18 mouse cellular contexts compared by ENCODE assay signal in genomic region chr17:56212676-56213075, GRCm38 (mm10). TPM values are rescaled to one million over a fixed set of nuclear protein-coding genes. Genes with fewer than 3 reads are reported as not detected.
A peak's percentile ranks its signal among the peaks of the same experiment; 100 is the strongest.
DNase-seq lines count a peak whose midpoint lies in the region; ATAC-seq and TF ChIP-seq lines count a peak whose summit lies in the region.
"Had no signal": no experiment of that assay in that cellular context is flagged by ENCODE, and none has a peak within 500 bp of the region (broad histone marks: within the 10 kb centered on the region; RNA-seq: fewer than 3 reads in every experiment).

No protein-coding gene starts in this region.

- H3K27ac ChIP-seq in midbrain, postnatal 0 days (ENCODE audit: low read depth, low read length) = 0 out of 2 replicates have a peak overlapping the region, but pooled peaks have one; percentile 3
- no peak overlapping the region for H3K27ac ChIP-seq in midbrain, embryonic 16.5 days (ENCODE audit: low read length)
- 0 out of 2 replicates have a peak overlapping the region, but pooled peaks have one; percentile 48 for H3K27ac ChIP-seq in liver, embryonic 11.5 days (ENCODE audit: low read depth, low read length)
- peak overlapping the region; percentile 42 for H3K27ac ChIP-seq in lung, embryonic 15.5 days
- peak overlapping the region; percentile 44; the same call in 1 of the 2 replicates for H3K27ac ChIP-seq in stomach, embryonic 15.5 days
- H3K27ac ChIP-seq: heart, embryonic 13.5 days; layer of hippocampus, adult 2 months; neural tube, embryonic 12.5 days had no signal

- H3K4me1 ChIP-seq in midbrain, postnatal 0 days (ENCODE audit: insufficient read depth, low read length) = peaks cover 12% of the 10 kb centered on the region
- H3K4me1 ChIP-seq in midbrain, embryonic 16.5 days (ENCODE audit: control insufficient read depth, insufficient read depth, low read length) = peaks cover 20% of the 10 kb centered on the region
- peaks cover 20% of the 10 kb centered on the region for H3K4me1 ChIP-seq in liver, embryonic 11.5 days (replicated peaks; ENCODE audit: control insufficient read depth, insufficient read depth, low read length)
- peaks cover 20% of the 10 kb centered on the region for H3K4me1 ChIP-seq in lung, embryonic 15.5 days
- peaks cover 24% of the 10 kb centered on the region for H3K4me1 ChIP-seq in stomach, embryonic 15.5 days

- no peaks in the 10 kb centered on the region for H3K27me3 ChIP-seq in midbrain, postnatal 0 days (ENCODE audit: insufficient read depth, low read length)
- no peaks in the 10 kb centered on the region for H3K27me3 ChIP-seq in midbrain, embryonic 16.5 days (ENCODE audit: control insufficient read depth, insufficient read depth, low read depth, low read length)
- H3K27me3 ChIP-seq in liver, embryonic 11.5 days (replicated peaks; ENCODE audit: control insufficient read depth, insufficient read depth, low read length) = no peaks in the 10 kb centered on the region
- H3K27me3 ChIP-seq in lung, embryonic 15.5 days = no peaks in the 10 kb centered on the region
- H3K27me3 ChIP-seq in stomach, embryonic 15.5 days (replicated peaks) = no peaks in the 10 kb centered on the region
- H3K27me3 ChIP-seq: heart, embryonic 13.5 days; neural tube, embryonic 12.5 days had no signal

- no peaks in the 10 kb centered on the region for H3K9me3 ChIP-seq in midbrain, postnatal 0 days (ENCODE audit: low read length)
- H3K9me3 ChIP-seq in midbrain, embryonic 16.5 days (replicated peaks; ENCODE audit: control insufficient read depth, low read length, poor library complexity, severe bottlenecking) = no peaks in the 10 kb centered on the region
- no peaks in the 10 kb centered on the region for H3K9me3 ChIP-seq in liver, embryonic 11.5 days (ENCODE audit: control insufficient read depth, low read length)
- no peaks in the 10 kb centered on the region for H3K9me3 ChIP-seq in lung, embryonic 15.5 days
- H3K9me3 ChIP-seq in stomach, embryonic 15.5 days = no peaks in the 10 kb centered on the region
- H3K9me3 ChIP-seq: heart, embryonic 13.5 days; neural tube, embryonic 12.5 days had no signal

- H3K9ac ChIP-seq in midbrain, postnatal 0 days (replicated peaks; ENCODE audit: low read length, poor library complexity, severe bottlenecking) = no peak overlapping the region
- H3K9ac ChIP-seq in midbrain, embryonic 16.5 days (ENCODE audit: low read depth, low read length) = no peak overlapping the region
- H3K9ac ChIP-seq in liver, embryonic 11.5 days (ENCODE audit: low read depth, low read length) = no peak overlapping the region
- no peak overlapping the region for H3K9ac ChIP-seq in lung, embryonic 15.5 days
- no peak overlapping the region for H3K9ac ChIP-seq in stomach, embryonic 15.5 days
- H3K9ac ChIP-seq: heart, embryonic 13.5 days; neural tube, embryonic 12.5 days had no signal

- 73% methylated on average over 6 of the region's 6 CpGs for WGBS in midbrain, postnatal 0 days
- WGBS in midbrain, embryonic 16.5 days = 79% methylated on average over 6 of the region's 6 CpGs
- 43% methylated on average over 6 of the region's 6 CpGs for WGBS in liver, embryonic 11.5 days
- 22% methylated on average over 6 of the region's 6 CpGs for WGBS in lung, embryonic 15.5 days
- WGBS in stomach, embryonic 15.5 days = 32% methylated on average over 6 of the region's 6 CpGs

- no peak for ATAC-seq in midbrain, postnatal 0 days (ENCODE audit: low FRiP score)
- ATAC-seq in midbrain, embryonic 16.5 days = no peak
- 0 out of 2 replicates have a peak, but pooled peaks have one; percentile 26 for ATAC-seq in liver, embryonic 11.5 days (replicated peaks; ENCODE audit: low FRiP score)
- no peak for ATAC-seq in lung, embryonic 15.5 days (ENCODE audit: borderline replicate concordance, extremely low read depth, low FRiP score, low TSS enrichment)
- ATAC-seq in stomach, embryonic 15.5 days (ENCODE audit: insufficient read depth, low FRiP score, low read depth) = peak; percentile 79

- no peak for TF ChIP-seq CTCF in midbrain, postnatal 0 days (IDR thresholded peaks at IDR 0.05)

- no peak overlapping the region for H3K4me2 ChIP-seq in midbrain, postnatal 0 days (ENCODE audit: low read depth, low read length, poor library complexity, severe bottlenecking)
- H3K4me2 ChIP-seq in midbrain, embryonic 16.5 days (ENCODE audit: low read length) = no peak overlapping the region
- no peak overlapping the region for H3K4me2 ChIP-seq in liver, embryonic 11.5 days
- H3K4me2 ChIP-seq in lung, embryonic 15.5 days = no peak overlapping the region
- no peak overlapping the region for H3K4me2 ChIP-seq in stomach, embryonic 15.5 days
- H3K4me2 ChIP-seq: heart, embryonic 13.5 days; neural tube, embryonic 12.5 days had no signal

- no peak for DNase-seq in midbrain, postnatal 0 days (ENCODE audit: low spot score)
- no peak for DNase-seq in liver, embryonic 11.5 days (ENCODE audit: low spot score)
- no peak for DNase-seq in testis, postnatal 10 days (ENCODE audit: low spot score)
- DNase-seq in spleen, postnatal 14 days (ENCODE audit: low spot score in 2 of 2) = no peak
- no peak for DNase-seq in layer of hippocampus, postnatal 25 days (ENCODE audit: extremely low spot score in 1 of 2, low spot score in 1 of 2)
- DNase-seq: adrenal gland, postnatal 36 days; cerebellum, adult 9-10 months; gastrocnemius, postnatal 36 days; heart, postnatal 4 days; midbrain, embryonic 14.5 days; right cerebral cortex, postnatal 4 days; thymus, postnatal 36 days had no signal

- H3K4me3 ChIP-seq in midbrain, postnatal 0 days (ENCODE audit: low read depth, low read length) = no peak overlapping the region
- H3K4me3 ChIP-seq in midbrain, embryonic 16.5 days (ENCODE audit: low read depth, low read length) = no peak overlapping the region
- no peak overlapping the region for H3K4me3 ChIP-seq in liver, embryonic 11.5 days (ENCODE audit: low read depth, low read length)
- H3K4me3 ChIP-seq in lung, embryonic 15.5 days = no peak overlapping the region
- H3K4me3 ChIP-seq in stomach, embryonic 15.5 days (replicated peaks) = no peak overlapping the region
- H3K4me3 ChIP-seq: heart, embryonic 13.5 days; layer of hippocampus, adult 2 months; neural tube, embryonic 12.5 days had no signal

- H3K36me3 ChIP-seq in midbrain, postnatal 0 days (ENCODE audit: insufficient read depth, low read length) = peaks cover 48% of the 10 kb centered on the region
- H3K36me3 ChIP-seq in midbrain, embryonic 16.5 days (ENCODE audit: control insufficient read depth, insufficient read depth, low read length) = peaks cover 19% of the 10 kb centered on the region
- peaks cover 32% of the 10 kb centered on the region for H3K36me3 ChIP-seq in liver, embryonic 11.5 days (ENCODE audit: control insufficient read depth, insufficient read depth, low read length)
- peaks cover 42% of the 10 kb centered on the region for H3K36me3 ChIP-seq in lung, embryonic 15.5 days
- H3K36me3 ChIP-seq in stomach, embryonic 15.5 days = peaks cover 36% of the 10 kb centered on the region

RNA-seq across cellular contexts. Expression of gene Dpp9, which starts 6.0 kb away (rescaled TPM):
- 24.6 and 29.7 TPM in 2 replicates for total RNA-seq in midbrain, postnatal 0 days (2014; rRNA removed)
- polyA plus RNA-seq in midbrain, postnatal 0 days (2015; fragmentation: Nextera tagmentation; extraction: Ambion mirVana) = 19.4 and 19.7 TPM in 2 replicates
- 24.2 and 25.4 TPM in 2 replicates for polyA plus RNA-seq in midbrain, embryonic 16.5 days (2015; fragmentation: Nextera tagmentation; extraction: Ambion mirVana)
- 38.8 and 39.6 TPM in 2 replicates for polyA plus RNA-seq in liver, embryonic 11.5 days (2014; fragmentation: Nextera tagmentation; extraction: Ambion mirVana)
- polyA plus RNA-seq in lung, embryonic 15.5 days (2015; fragmentation: Nextera tagmentation; extraction: Ambion mirVana) = 37.1 and 37.6 TPM in 2 replicates
- polyA plus RNA-seq in stomach, embryonic 15.5 days (2015; fragmentation: Nextera tagmentation; extraction: Ambion mirVana) = 33.2 and 37.5 TPM in 2 replicates
- 10 to 100 TPM; 64.7 to 67.3 TPM for total RNA-seq in layer of hippocampus, postnatal 25 days (2021)

RNA-seq across cellular contexts. Expression of gene Mydgf, which starts 29.0 kb away (rescaled TPM):
- total RNA-seq in midbrain, postnatal 0 days (2014; rRNA removed) = 41.7 and 49.3 TPM in 2 replicates
- polyA plus RNA-seq in midbrain, postnatal 0 days (2015; fragmentation: Nextera tagmentation; extraction: Ambion mirVana) = 75.8 and 82.5 TPM in 2 replicates
- polyA plus RNA-seq in midbrain, embryonic 16.5 days (2015; fragmentation: Nextera tagmentation; extraction: Ambion mirVana) = 65.7 and 71.5 TPM in 2 replicates
- 98.7 and 102 TPM in 2 replicates for polyA plus RNA-seq in liver, embryonic 11.5 days (2014; fragmentation: Nextera tagmentation; extraction: Ambion mirVana)
- 103 TPM in 2 replicates for polyA plus RNA-seq in lung, embryonic 15.5 days (2015; fragmentation: Nextera tagmentation; extraction: Ambion mirVana)
- polyA plus RNA-seq in stomach, embryonic 15.5 days (2015; fragmentation: Nextera tagmentation; extraction: Ambion mirVana) = 112 and 113 TPM in 2 replicates
- total RNA-seq in layer of hippocampus, postnatal 25 days (2021) = 10 to 100 TPM; 39.4 to 41.4 TPM

RNA-seq across cellular contexts. Expression of gene Fem1a, which starts 43.9 kb away (rescaled TPM):
- total RNA-seq in midbrain, postnatal 0 days (2014; rRNA removed) = 43.2 and 45.3 TPM in 2 replicates
- 13.8 and 14.2 TPM in 2 replicates for polyA plus RNA-seq in midbrain, postnatal 0 days (2015; fragmentation: Nextera tagmentation; extraction: Ambion mirVana)
- polyA plus RNA-seq in midbrain, embryonic 16.5 days (2015; fragmentation: Nextera tagmentation; extraction: Ambion mirVana) = 15.5 and 18.2 TPM in 2 replicates
- 14.0 and 15.0 TPM in 2 replicates for polyA plus RNA-seq in liver, embryonic 11.5 days (2014; fragmentation: Nextera tagmentation; extraction: Ambion mirVana)
- polyA plus RNA-seq in lung, embryonic 15.5 days (2015; fragmentation: Nextera tagmentation; extraction: Ambion mirVana) = 11.7 and 13.3 TPM in 2 replicates
- polyA plus RNA-seq in stomach, embryonic 15.5 days (2015; fragmentation: Nextera tagmentation; extraction: Ambion mirVana) = 12.7 and 13.0 TPM in 2 replicates
- total RNA-seq in layer of hippocampus, postnatal 25 days (2021) = 10 to 100 TPM; 36.1 to 37.0 TPM

RNA-seq across cellular contexts. Expression of gene Tnfaip8l1, which starts 50.4 kb away (rescaled TPM):
- 15.1 and 17.9 TPM in 2 replicates for total RNA-seq in midbrain, postnatal 0 days (2014; rRNA removed)
- polyA plus RNA-seq in midbrain, postnatal 0 days (2015; fragmentation: Nextera tagmentation; extraction: Ambion mirVana) = 8.4 and 9.9 TPM in 2 replicates
- 10.5 and 10.8 TPM in 2 replicates for polyA plus RNA-seq in midbrain, embryonic 16.5 days (2015; fragmentation: Nextera tagmentation; extraction: Ambion mirVana)
- polyA plus RNA-seq in liver, embryonic 11.5 days (2014; fragmentation: Nextera tagmentation; extraction: Ambion mirVana) = 6.8 and 7.5 TPM in 2 replicates
- polyA plus RNA-seq in lung, embryonic 15.5 days (2015; fragmentation: Nextera tagmentation; extraction: Ambion mirVana) = 15.3 and 18.3 TPM in 2 replicates
- polyA plus RNA-seq in stomach, embryonic 15.5 days (2015; fragmentation: Nextera tagmentation; extraction: Ambion mirVana) = 13.2 and 14.8 TPM in 2 replicates
- total RNA-seq in layer of hippocampus, postnatal 25 days (2021) = 1 to 10 TPM; 5.4 to 6.6 TPM

Comparison
In these comparisons a context has a peak if more than half of its experiments do, and no peak if none do; other contexts are left out.
1. ATAC-seq: peak in liver, embryonic 11.5 days (single experiment) and stomach, embryonic 15.5 days (single experiment); none in midbrain, postnatal 0 days (single experiment), midbrain, embryonic 16.5 days (single experiment) and lung, embryonic 15.5 days (single experiment).